Mouse (Mus musculus): Measurements from ENCODE around the gene Ipmk. TPM values are rescaled to one million over a fixed set of nuclear protein-coding genes. Genes with fewer than 3 reads are reported as not detected.
"Not testable (repeated sequence)": the region's sequence is repeated elsewhere in the genome, so short reads cannot be mapped to it uniquely, and the experiment has no call there.

The Ipmk gene
- polyA plus RNA-seq, 2 experiments: 5.1 to 7.9 TPM

- no peak for ATAC-seq (ENCODE audit: insufficient read depth)
- H3K4me2 ChIP-seq (ENCODE audit: low read depth): no peak overlapping the region
Observed at GRCm38 (mm10) chr10:71443086-71443485, 95.5 kb downstream of the Ipmk start.

DNA sequence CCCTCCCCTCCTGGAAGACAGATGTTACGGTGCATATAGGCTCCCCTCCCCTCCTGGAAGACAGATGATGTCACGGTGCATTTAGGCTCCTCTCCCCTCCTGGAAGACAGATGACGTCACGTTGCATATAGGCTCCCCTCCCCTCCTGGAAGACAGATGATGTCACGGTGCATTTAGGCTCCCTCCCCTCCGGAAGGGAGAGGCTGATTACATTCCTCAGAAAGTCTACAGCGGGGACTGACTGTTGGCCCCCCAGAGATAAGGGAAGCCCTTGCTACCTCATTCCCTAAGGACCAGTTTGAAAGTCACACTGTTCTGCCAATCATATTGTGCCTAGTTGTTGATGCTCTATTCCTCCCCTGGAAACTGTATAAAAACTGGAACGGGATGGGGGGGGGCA is 100.1 kb downstream of the Ipmk start:
- Histone ChIP-seq H3K4me1 (replicated peaks; ENCODE audit: control insufficient read depth in 2 of 2, insufficient read depth in 2 of 2, low read length in 1 of 2) (no peaks in the 10 kb centered on the region), H3K4me2 (ENCODE audit: low read depth) (no peak overlapping the region), H3K9ac (replicated peaks) (no peak overlapping the region), H3K27me3 (ENCODE audit: control insufficient read depth, insufficient read depth, low read length) (no peaks in the 10 kb centered on the region), H3K36me3 (replicated peaks; ENCODE audit: control insufficient read depth, insufficient read depth, low read depth) (no peaks in the 10 kb centered on the region), H3K4me3 (ENCODE audit: insufficient read depth in 1 of 2, low read depth in 2 of 2, low read length in 2 of 2) (no peak overlapping the region), H3K27ac (no peak overlapping the region), H3K9me3 (ENCODE audit: control insufficient read depth, low read length) (no peaks in the 10 kb centered on the region; the same call in 1 of the 2 replicates)
- WGBS (ENCODE audit: insufficient replicate concordance): 59% methylated on average over 8 of the region's 8 CpGs
- no peak for TF ChIP-seq CTCF (IDR thresholded peaks at IDR 0.05; ENCODE audit: low read depth)
- TF ChIP-seq EP300 (IDR thresholded peaks at IDR 0.05; ENCODE audit: low read depth): no peak
- ATAC-seq (ENCODE audit: insufficient read depth) (no peak), DNase-seq (ENCODE audit: low read depth in 3 of 3, low spot score in 3 of 3) (no peak)

More at GRCm38 (mm10) chr10:71443086-71443485, 95.5 kb downstream of the Ipmk start:
- H3K27me3 ChIP-seq (ENCODE audit: control insufficient read depth, insufficient read depth, low read length): no peaks in the 10 kb centered on the region
- no peaks in the 10 kb centered on the region for H3K36me3 ChIP-seq (replicated peaks; ENCODE audit: control insufficient read depth, insufficient read depth, low read depth)
- H3K4me1 ChIP-seq (replicated peaks; ENCODE audit: control insufficient read depth in 2 of 2, insufficient read depth in 2 of 2, low read length in 1 of 2): no peaks in the 10 kb centered on the region
- no peak for TF ChIP-seq CTCF (IDR thresholded peaks at IDR 0.05; ENCODE audit: low read depth)
- no peak for TF ChIP-seq EP300 (IDR thresholded peaks at IDR 0.05; ENCODE audit: low read depth)
- H3K9me3 ChIP-seq (ENCODE audit: control insufficient read depth, low read length): no peaks in the 10 kb centered on the region
- H3K4me3 ChIP-seq (ENCODE audit: insufficient read depth in 1 of 2, low read depth in 2 of 2, low read length in 2 of 2): no peak overlapping the region
- no peak overlapping the region for H3K9ac ChIP-seq (replicated peaks)
- DNase-seq (ENCODE audit: low read depth in 3 of 3, low spot score in 3 of 3): no peak
- no peak overlapping the region for H3K27ac ChIP-seq

GRCm38 (mm10) chr10:71448284-71448683 is 100.7 kb downstream of the Ipmk start:
- no peaks in the 10 kb centered on the region for H3K36me3 ChIP-seq (replicated peaks; ENCODE audit: control insufficient read depth, insufficient read depth, low read depth)
- no peaks in the 10 kb centered on the region for H3K27me3 ChIP-seq (ENCODE audit: control insufficient read depth, insufficient read depth, low read length)
- H3K9ac ChIP-seq (replicated peaks): no peak overlapping the region
- no peaks in the 10 kb centered on the region for H3K4me1 ChIP-seq (replicated peaks; ENCODE audit: control insufficient read depth in 2 of 2, insufficient read depth in 2 of 2, low read length in 1 of 2)
- H3K4me2 ChIP-seq (ENCODE audit: low read depth): no peak overlapping the region
- ATAC-seq (ENCODE audit: insufficient read depth) (no peak), DNase-seq (ENCODE audit: low read depth in 3 of 3, low spot score in 3 of 3) (no peak)
- H3K9me3 ChIP-seq (ENCODE audit: control insufficient read depth, low read length): no peaks in the 10 kb centered on the region; the same call in 1 of the 2 replicates
- WGBS (ENCODE audit: insufficient replicate concordance): 62% methylated on average over 5 of the region's 5 CpGs
- no peak overlapping the region for H3K4me3 ChIP-seq (ENCODE audit: insufficient read depth in 1 of 2, low read depth in 2 of 2, low read length in 2 of 2)
- H3K27ac ChIP-seq: no peak overlapping the region
- TF ChIP-seq CTCF (IDR thresholded peaks at IDR 0.05; ENCODE audit: low read depth) (no peak), EP300 (IDR thresholded peaks at IDR 0.05; ENCODE audit: low read depth) (no peak)

- TF ChIP-seq CTCF (IDR thresholded peaks at IDR 0.05; ENCODE audit: low read depth) (no peak), EP300 (IDR thresholded peaks at IDR 0.05; ENCODE audit: low read depth) (no peak)
- no peaks in the 10 kb centered on the region for H3K4me1 ChIP-seq (replicated peaks; ENCODE audit: control insufficient read depth in 2 of 2, insufficient read depth in 2 of 2, low read length in 1 of 2)
- H3K27me3 ChIP-seq (ENCODE audit: control insufficient read depth, insufficient read depth, low read length): no peaks in the 10 kb centered on the region
- H3K4me3 ChIP-seq (ENCODE audit: insufficient read depth in 1 of 2, low read depth in 2 of 2, low read length in 2 of 2): no peak overlapping the region
- H3K4me2 ChIP-seq (ENCODE audit: low read depth): no peak overlapping the region
- no peak overlapping the region for H3K27ac ChIP-seq
- 64% methylated on average over 3 of the region's 3 CpGs for WGBS (ENCODE audit: insufficient replicate concordance)
- H3K9me3 ChIP-seq (ENCODE audit: control insufficient read depth, low read length): no peaks in the 10 kb centered on the region; the same call in 1 of the 2 replicates
- no peak overlapping the region for H3K9ac ChIP-seq (replicated peaks)
- no peak for DNase-seq (ENCODE audit: low read depth in 3 of 3, low spot score in 3 of 3)
- no peaks in the 10 kb centered on the region for H3K36me3 ChIP-seq (replicated peaks; ENCODE audit: control insufficient read depth, insufficient read depth, low read depth)
- no peak for ATAC-seq (ENCODE audit: insufficient read depth)
Observed at GRCm38 (mm10) chr10:71455355-71455754, 107.8 kb downstream of the Ipmk start.

GRCm38 (mm10) chr10:71462371-71462770 is 114.8 kb downstream of the Ipmk start:
- H3K4me1 ChIP-seq (replicated peaks; ENCODE audit: control insufficient read depth in 2 of 2, insufficient read depth in 2 of 2, low read length in 1 of 2); ATAC-seq (ENCODE audit: insufficient read depth); H3K36me3 ChIP-seq (replicated peaks; ENCODE audit: control insufficient read depth, insufficient read depth, low read depth); H3K9ac ChIP-seq (replicated peaks); H3K27me3 ChIP-seq (ENCODE audit: control insufficient read depth, insufficient read depth, low read length); H3K4me2 ChIP-seq (ENCODE audit: low read depth); H3K9me3 ChIP-seq (ENCODE audit: control insufficient read depth, low read length); DNase-seq (ENCODE audit: low read depth in 3 of 3, low spot score in 3 of 3); H3K27ac ChIP-seq; H3K4me3 ChIP-seq (ENCODE audit: insufficient read depth in 1 of 2, low read depth in 2 of 2, low read length in 2 of 2): not testable (repeated sequence)
- WGBS (ENCODE audit: insufficient replicate concordance): 72% methylated on average over 13 of the region's 13 CpGs

Data from liver, embryonic 14.5 days (tissue).